Mouse (Mus musculus) kidney, embryonic 15.5 days (tissue): ENCODE measurements at regions not wholly inside any gene's neighbourhood (a gene's known extent, or its start where the extent isn't known, plus 50 kb on each side); places are given as distances from the start of the nearest gene placed in this dataset.

ENCODE experiments used
- ATAC-seq: fragments of 200-750 bp; cut with Nextera tagmentation; replicated peaks from 2 replicates; pipeline ENCODE4 v1.8.0; 2017; ENCODE audit warnings: moderate TSS enrichment; ENCODE audit not compliant: low FRiP score
- H3K27ac ChIP-seq: fragments of 300-500 bp; sonication (generic); 2 replicates; pipeline ENCODE4 v1.5.1; 2015; ENCODE audit warnings: mild to moderate bottlenecking, inconsistent platforms
- H3K27me3 ChIP-seq: fragments of 300-500 bp; sonication (generic); 2 replicates; pipeline ENCODE4 v1.6.1; 2015; ENCODE audit warnings: inconsistent platforms
- H3K36me3 ChIP-seq: fragments of 300-500 bp; sonication (generic); 2 replicates; pipeline ENCODE4 v1.6.1; 2015; ENCODE audit warnings: inconsistent platforms
- H3K4me1 ChIP-seq: fragments of 300-500 bp; sonication (generic); 2 replicates; pipeline ENCODE4 v1.6.1; 2015; ENCODE audit warnings: inconsistent platforms
- H3K4me2 ChIP-seq: fragments of 300-500 bp; sonication (generic); 2 replicates; pipeline ENCODE4 v1.6.1; 2015; ENCODE audit warnings: moderate library complexity, mild to moderate bottlenecking, inconsistent platforms
- H3K4me3 ChIP-seq: fragments of 300-500 bp; sonication (generic); replicated peaks from 2 replicates; pipeline ENCODE4 v1.5.1; 2015; ENCODE audit warnings: mild to moderate bottlenecking, inconsistent platforms
- H3K9ac ChIP-seq: fragments of 300-500 bp; sonication (generic); 2 replicates; pipeline ENCODE4 v1.6.1; 2015; ENCODE audit warnings: mild to moderate bottlenecking, inconsistent platforms
- H3K9me3 ChIP-seq: fragments of 300-500 bp; sonication (generic); replicated peaks from 2 replicates; pipeline ENCODE4 v1.6.1; 2016; ENCODE audit warnings: inconsistent platforms
- WGBS: fragments of 180-500 bp; shearing (Covaris S2); methylation state at CpG from one replicate; pipeline ENCODE4 v1.1.7; 2015; ENCODE audit warnings: mixed read lengths; 5-methylcytosine and 5-hydroxymethylcytosine counted together

DNA sequence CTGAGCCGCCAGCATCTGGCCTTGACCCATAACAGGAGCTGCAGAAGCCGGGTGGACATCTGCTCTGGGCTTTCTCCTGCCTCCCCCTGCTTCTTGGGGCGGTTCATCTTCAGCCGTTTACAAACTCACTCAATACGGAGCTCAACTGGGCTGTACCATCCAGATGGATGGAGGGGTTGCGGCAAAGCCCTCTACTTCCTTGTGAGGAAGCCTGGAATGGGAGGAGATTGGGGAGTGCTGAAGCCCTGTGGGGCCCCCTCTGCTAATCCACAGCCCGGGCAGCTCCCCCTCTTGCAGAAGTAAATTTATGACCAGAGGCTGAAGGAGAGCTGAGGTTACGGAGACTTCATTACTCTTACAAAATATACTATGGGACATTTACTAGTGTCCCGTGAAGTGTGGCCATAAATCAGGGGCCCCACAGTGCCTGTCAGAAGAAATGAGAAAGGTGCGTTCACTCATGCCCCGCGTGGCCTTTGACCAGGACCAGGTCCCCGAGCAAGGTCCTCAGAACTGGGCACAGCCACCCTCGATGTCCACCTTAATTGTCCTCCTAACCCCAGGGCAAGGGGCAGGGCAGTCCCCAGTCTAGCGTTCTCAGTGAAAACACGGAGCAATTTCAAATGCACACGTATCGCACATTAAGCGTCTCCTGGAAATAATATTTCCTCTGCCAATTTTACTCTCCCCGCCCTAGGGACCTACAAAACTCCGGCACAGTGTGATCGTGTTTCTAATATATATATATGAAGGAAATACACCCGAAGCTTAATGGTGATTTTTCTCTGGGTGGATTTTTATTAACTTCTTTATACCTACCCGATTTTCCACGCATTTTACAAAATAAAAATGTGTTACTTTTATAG is 115.1 kb downstream of the Cdc5l start:
- peak overlapping the region; percentile 49 for H3K4me2 ChIP-seq
- peak; percentile 88 for ATAC-seq
- no peaks in the 10 kb centered on the region for H3K36me3 ChIP-seq
- H3K9me3 ChIP-seq, result no peaks in the 10 kb centered on the region
- peak overlapping the region; percentile 21 for H3K4me3 ChIP-seq
- H3K4me1 ChIP-seq, result peaks cover 32% of the 10 kb centered on the region
- WGBS, result 16% methylated on average over 25 of the region's 25 CpGs
- H3K9ac ChIP-seq, result no peak overlapping the region
- 0 out of 2 replicates have a peak overlapping the region, but pooled peaks have one; percentile 18 for H3K27ac ChIP-seq
- H3K27me3 ChIP-seq, result peaks cover 31% of the 10 kb centered on the region

DNA sequence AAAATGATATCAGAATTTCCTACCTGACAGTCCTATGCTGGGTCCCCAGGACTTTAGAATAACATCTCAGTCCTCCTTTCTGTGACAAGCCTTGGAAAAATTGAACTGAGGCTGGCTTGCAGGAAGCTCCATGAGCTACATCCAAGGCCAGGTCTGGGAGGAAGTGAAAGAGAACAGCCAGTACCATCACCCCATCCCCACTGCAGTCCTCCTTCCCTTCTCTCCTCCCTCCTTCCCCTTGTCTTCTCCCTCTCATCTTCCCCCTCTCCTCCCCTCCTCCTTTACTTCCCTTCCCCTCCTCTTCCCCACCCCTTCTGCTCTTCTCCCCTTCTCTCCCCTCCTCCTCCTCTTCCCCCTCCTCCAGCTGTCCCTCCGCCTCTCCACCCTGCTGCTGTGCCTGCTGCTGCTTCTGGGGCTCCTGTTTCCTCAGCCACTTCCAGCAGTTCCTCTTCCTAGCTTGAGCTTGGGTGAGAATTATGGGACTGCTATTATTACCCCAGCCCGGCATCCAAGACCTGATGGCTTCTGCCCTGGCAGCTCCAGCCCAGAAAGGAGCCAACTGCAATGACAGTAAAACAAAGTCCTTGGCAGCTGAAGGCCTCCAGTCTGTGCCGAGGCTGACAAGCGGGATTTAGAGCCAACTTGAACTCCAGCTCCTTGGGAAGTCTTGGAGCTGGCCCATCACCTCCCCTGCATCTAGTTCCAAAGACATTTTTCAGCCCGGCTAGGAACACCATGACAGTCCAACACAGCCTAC is 120.8 kb downstream of the Cdc5l start:
- Histone ChIP-seq H3K36me3 (no peaks in the 10 kb centered on the region), H3K27ac (no peak overlapping the region), H3K9me3 (0 out of 2 replicates have a peak, but pooled peaks cover 8% of the 10 kb centered on the region), H3K4me3 (no peak overlapping the region), H3K4me2 (no peak overlapping the region), H3K4me1 (peaks cover 16% of the 10 kb centered on the region), H3K9ac (no peak overlapping the region), H3K27me3 (peaks cover 13% of the 10 kb centered on the region; the same call in 1 of the 2 replicates)
- WGBS, result 29% methylated on average over 5 of the region's 5 CpGs
- peak; percentile 56; the same call in 1 of the 2 replicates for ATAC-seq

DNA sequence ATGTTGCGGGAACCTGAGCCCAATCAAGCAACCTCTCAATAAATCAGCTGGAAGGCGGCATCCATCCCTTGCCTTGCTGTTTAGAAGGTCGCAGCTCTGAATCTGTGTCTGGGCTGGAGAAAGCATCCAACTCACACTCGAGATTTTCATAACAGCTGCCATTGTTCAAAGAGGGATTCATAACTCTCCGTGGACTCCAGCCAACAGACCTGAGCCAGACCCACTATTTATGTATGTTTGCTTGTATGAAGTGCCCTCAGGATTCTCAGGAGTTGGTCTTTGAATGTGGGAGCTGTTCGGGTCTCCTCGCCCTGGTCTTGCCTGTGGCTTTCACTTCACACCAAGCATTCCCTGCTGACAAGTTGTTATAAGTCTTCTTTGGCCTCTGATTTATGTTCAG is 127.0 kb downstream of the Cdc5l start:
- no peak overlapping the region for H3K4me2 ChIP-seq
- H3K4me1 ChIP-seq, result no peaks in the 10 kb centered on the region; the same call in 1 of the 2 replicates
- ATAC-seq, result no peak
- 59% methylated on average over 7 of the region's 7 CpGs for WGBS
- no peak overlapping the region for H3K4me3 ChIP-seq
- no peaks in the 10 kb centered on the region for H3K36me3 ChIP-seq
- H3K9ac ChIP-seq, result no peak overlapping the region
- 0 out of 2 replicates have a peak, but pooled peaks cover 7% of the 10 kb centered on the region for H3K27me3 ChIP-seq
- 0 out of 2 replicates have a peak, but pooled peaks cover 8% of the 10 kb centered on the region for H3K9me3 ChIP-seq
- no peak overlapping the region for H3K27ac ChIP-seq

DNA sequence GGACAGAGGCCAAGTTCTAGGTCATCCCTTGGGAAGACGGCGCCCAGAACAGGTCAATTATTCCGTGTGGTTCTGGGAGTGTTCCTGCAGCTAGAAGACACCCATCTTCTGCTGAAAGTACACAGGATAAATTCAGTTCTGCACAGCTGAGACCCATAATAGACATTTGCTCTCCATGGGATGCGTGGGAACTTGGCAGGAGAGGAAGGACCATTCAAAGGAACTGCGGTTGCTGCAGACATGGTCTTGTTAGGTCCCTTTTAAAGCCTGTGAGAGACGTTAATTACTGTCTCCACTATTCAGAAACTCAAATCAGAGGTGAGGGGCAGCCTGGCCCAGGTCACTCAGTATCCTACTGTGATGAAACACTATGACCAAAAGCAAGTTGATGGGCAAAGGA is 130.4 kb downstream of the Cdc5l start:
- whole genome bisulfite sequencing, result 83% methylated on average over 6 of the region's 6 CpGs
- Histone ChIP-seq H3K36me3 (no peaks in the 10 kb centered on the region), H3K27ac (no peak overlapping the region), H3K9ac (no peak overlapping the region), H3K27me3 (0 out of 2 replicates have a peak, but pooled peaks cover 3% of the 10 kb centered on the region), H3K9me3 (no peaks in the 10 kb centered on the region), H3K4me1 (peaks cover 6% of the 10 kb centered on the region), H3K4me3 (no peak overlapping the region), H3K4me2 (no peak overlapping the region)
- no peak for ATAC-seq

DNA sequence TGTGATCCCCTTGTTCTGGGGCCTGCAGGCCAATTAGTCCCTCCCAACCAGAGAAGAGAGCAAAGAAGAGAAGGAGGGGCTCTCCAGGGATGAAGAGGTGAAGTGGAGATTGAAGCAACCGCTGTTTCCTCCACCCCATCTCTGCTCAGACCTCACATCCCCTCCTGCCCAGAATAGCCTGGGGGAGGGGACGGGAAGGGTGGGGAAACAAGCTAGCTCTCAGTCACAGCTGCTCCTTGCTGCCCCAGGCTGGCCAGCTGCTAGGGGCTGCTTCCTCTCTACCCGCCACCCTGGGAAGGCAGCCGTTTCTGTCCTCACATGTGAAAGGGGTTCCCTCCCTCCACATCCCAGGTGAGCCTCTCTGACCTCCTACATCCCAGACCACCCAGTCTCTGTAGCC is 135.2 kb downstream of the Cdc5l start:
- ATAC-seq, result no peak
- H3K9me3 ChIP-seq, result no peaks in the 10 kb centered on the region
- H3K9ac ChIP-seq, result no peak overlapping the region
- no peak overlapping the region for H3K4me3 ChIP-seq
- H3K4me2 ChIP-seq, result no peak overlapping the region
- H3K27me3 ChIP-seq, result 0 out of 2 replicates have a peak, but pooled peaks cover 3% of the 10 kb centered on the region
- 13% methylated on average over 4 of the region's 4 CpGs for WGBS
- H3K27ac ChIP-seq, result no peak overlapping the region
- no peaks in the 10 kb centered on the region for H3K36me3 ChIP-seq
- H3K4me1 ChIP-seq, result peaks cover 7% of the 10 kb centered on the region

DNA sequence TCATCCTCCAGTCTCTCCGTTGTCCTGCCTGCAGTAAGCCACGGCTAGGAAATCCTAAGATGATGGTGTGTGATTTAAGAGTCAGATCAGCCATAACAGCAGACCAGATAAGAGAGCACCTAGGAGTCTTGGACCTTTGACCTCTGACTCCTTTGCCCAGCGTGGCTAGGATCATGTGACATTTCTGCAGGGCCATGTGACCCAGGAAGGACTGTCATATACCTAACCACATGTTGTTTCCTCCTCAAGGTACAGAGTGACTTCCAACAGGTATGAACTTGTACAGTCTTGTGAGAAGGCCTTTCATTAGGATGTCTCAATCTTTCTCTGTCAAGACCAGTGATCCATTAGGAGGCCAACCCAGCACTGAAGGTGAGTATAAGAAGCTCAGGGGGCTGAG is 135.7 kb downstream of the Cdc5l start:
- H3K9ac ChIP-seq, result no peak overlapping the region
- H3K27me3 ChIP-seq, result 0 out of 2 replicates have a peak, but pooled peaks cover 3% of the 10 kb centered on the region
- no peak for ATAC-seq
- H3K4me1 ChIP-seq, result peaks cover 7% of the 10 kb centered on the region
- H3K27ac ChIP-seq, result no peak overlapping the region
- H3K4me3 ChIP-seq, result no peak overlapping the region
- no peak overlapping the region for H3K4me2 ChIP-seq
- H3K9me3 ChIP-seq, result no peaks in the 10 kb centered on the region
- 67% methylated on average over 3 of the region's 3 CpGs for WGBS
- H3K36me3 ChIP-seq, result no peaks in the 10 kb centered on the region

DNA sequence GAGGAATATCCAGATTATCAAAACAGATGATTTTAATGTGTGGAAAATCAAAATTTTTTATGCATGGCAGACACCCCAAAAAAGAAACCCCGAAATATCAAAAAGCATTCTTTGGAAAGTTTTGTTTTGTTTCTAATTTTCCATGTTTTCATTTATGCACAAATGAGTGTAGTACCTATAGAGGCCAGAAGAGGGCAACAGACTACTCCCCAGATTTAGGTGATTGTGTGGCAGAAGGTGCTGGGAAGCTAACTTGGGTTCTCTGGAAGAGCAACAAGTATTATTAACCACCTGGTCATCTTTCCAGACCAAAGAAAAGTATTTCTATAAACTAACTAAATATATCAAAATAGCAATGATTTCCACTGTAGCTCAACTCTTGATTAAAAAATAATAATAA is 137.2 kb downstream of the Cdc5l start:
- H3K4me2 ChIP-seq, result no peak overlapping the region
- no peak overlapping the region for H3K9ac ChIP-seq
- H3K27me3 ChIP-seq, result no peaks in the 10 kb centered on the region
- peaks cover 7% of the 10 kb centered on the region for H3K4me1 ChIP-seq
- no peak for ATAC-seq
- no peaks in the 10 kb centered on the region for H3K36me3 ChIP-seq
- no peak overlapping the region for H3K27ac ChIP-seq
- no peaks in the 10 kb centered on the region for H3K9me3 ChIP-seq
- no peak overlapping the region for H3K4me3 ChIP-seq
- 71% methylated on average over 1 of the region's 1 CpGs for WGBS

DNA sequence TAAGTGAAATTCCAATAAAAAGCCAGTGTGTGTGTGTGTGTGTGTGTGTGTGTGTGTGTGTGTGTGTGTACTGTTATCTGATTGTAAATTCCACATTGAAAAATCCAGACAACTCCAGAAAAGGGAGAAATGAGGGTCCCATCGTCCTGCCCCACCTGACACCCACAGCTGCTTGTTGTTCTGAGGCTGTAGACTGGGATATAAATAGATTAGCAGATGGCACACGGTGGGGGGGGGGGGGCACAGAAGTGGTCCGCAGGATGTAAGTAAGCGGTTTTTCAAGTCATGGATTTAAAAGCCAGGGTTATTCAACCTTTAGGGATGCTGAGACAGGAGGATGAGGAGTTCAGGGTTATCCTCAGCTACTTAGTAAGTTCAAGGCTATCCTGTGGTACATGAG is 138.7 kb downstream of the Cdc5l start:
- Histone ChIP-seq H3K36me3 (no peaks in the 10 kb centered on the region), H3K4me3 (no peak overlapping the region), H3K27ac (no peak overlapping the region), H3K4me1 (peaks cover 7% of the 10 kb centered on the region), H3K27me3 (no peaks in the 10 kb centered on the region), H3K4me2 (no peak overlapping the region), H3K9me3 (no peaks in the 10 kb centered on the region), H3K9ac (no peak overlapping the region)
- WGBS, result 71% methylated on average over 4 of the region's 4 CpGs
- ATAC-seq, result no peak

DNA sequence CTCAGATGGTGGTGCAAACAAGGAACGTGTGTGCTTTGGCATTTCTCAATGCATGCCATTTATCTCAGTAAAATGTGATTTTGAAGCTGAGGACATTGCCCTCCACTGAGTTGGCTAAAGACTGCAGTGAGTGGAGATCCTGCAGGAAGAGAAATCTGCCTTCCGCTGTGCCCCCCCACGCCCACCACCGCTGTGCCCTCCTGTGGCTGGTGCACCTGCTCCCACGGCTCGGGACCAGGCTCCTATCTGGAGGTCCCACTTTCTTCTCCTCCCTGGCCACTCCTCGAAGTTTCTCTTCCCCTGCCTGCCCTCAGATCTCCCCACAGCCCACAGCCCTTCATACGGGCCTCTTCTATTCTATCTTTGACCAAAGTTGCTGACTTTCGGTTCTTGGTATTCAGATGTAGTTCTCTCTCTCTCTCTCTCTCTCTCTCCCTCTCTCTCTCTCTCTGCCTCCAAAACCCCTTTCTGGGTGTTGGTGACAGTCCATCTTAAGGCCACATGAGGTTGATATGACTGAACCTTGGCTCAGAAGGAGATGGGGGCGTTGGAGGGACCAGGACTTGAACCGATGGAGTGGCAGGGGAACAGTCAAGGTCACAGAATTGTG is 139.2 kb downstream of the Cdc5l start:
- H3K9me3 ChIP-seq, result no peaks in the 10 kb centered on the region
- H3K4me1 ChIP-seq, result peaks cover 7% of the 10 kb centered on the region
- 89% methylated on average over 11 of the region's 11 CpGs for WGBS
- no peak for ATAC-seq
- no peaks in the 10 kb centered on the region for H3K36me3 ChIP-seq
- H3K27me3 ChIP-seq, result no peaks in the 10 kb centered on the region
- no peak overlapping the region for H3K4me3 ChIP-seq
- no peak overlapping the region for H3K9ac ChIP-seq
- H3K27ac ChIP-seq, result no peak overlapping the region
- no peak overlapping the region for H3K4me2 ChIP-seq

DNA sequence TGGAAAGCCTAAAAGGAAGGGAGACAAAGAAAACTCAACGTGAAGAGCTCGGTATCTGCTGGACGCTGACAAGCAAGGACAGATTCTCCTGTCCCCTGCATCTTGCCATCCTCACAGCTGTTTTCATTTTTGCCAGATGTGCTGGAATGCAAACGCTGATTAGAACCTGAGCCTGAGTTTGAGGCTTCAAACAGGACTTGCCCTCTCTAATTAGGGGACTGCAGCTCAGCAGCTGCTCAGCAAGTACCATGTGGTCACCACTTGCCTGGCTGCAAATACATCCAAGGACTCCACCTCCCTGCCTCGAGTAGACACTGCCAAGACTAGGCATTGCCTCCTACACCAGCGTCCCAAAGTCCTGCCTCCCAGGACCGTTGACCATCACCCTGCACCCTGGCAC is 140.7 kb downstream of the Cdc5l start:
- Histone ChIP-seq H3K27ac (no peak overlapping the region), H3K4me1 (no peaks in the 10 kb centered on the region), H3K36me3 (no peaks in the 10 kb centered on the region), H3K9me3 (no peaks in the 10 kb centered on the region), H3K4me3 (no peak overlapping the region), H3K9ac (no peak overlapping the region), H3K27me3 (no peaks in the 10 kb centered on the region), H3K4me2 (no peak overlapping the region)
- 79% methylated on average over 7 of the region's 7 CpGs for WGBS
- no peak for ATAC-seq

DNA sequence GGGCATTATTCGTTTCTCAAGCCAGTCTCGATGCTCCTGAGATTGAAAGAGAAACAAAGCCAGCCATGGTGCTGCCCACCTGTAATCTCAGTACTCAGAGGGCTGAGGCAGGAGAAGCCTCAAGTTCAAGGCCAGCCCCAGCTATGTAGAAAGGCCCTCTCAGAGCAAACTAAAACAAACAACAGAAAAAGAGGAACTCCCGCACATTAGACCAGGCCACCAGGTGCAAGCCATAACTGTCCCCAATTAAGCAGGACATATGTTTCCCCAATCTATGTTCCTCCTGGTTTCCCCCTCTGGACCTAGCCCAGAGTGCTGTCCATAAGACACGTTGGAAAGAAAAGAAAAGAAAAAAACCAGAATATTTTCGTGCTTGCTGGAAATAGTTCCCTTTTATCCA is 142.5 kb downstream of the Cdc5l start:
- no peak overlapping the region for H3K9ac ChIP-seq
- H3K36me3 ChIP-seq, result no peaks in the 10 kb centered on the region
- no peaks in the 10 kb centered on the region for H3K4me1 ChIP-seq
- WGBS, result 87% methylated on average over 5 of the region's 5 CpGs
- H3K27me3 ChIP-seq, result no peaks in the 10 kb centered on the region
- H3K4me3 ChIP-seq, result no peak overlapping the region
- ATAC-seq, result no peak
- H3K9me3 ChIP-seq, result no peaks in the 10 kb centered on the region
- H3K4me2 ChIP-seq, result no peak overlapping the region
- no peak overlapping the region for H3K27ac ChIP-seq
